Mouse (Mus musculus) left cerebral cortex, postnatal 4 days (tissue): ENCODE measurements at regions not wholly inside any gene's neighbourhood (a gene's known extent, or its start where the extent isn't known, plus 50 kb on each side); places are given as distances from the start of the nearest gene placed in this dataset.
A peak's percentile ranks its signal among the peaks of the same experiment; 100 is the strongest.

Experiments used
- DNase-seq: peaks from one replicate; pipeline ENCODE4 v3.0.0-alpha.2; 2022
- intact Hi-C: fragments of 180-260 bp; cut with DNase I; formaldehyde crosslinking; loops from one replicate; pipeline ENCODE4 v1.15.1; 2025

GRCm38 (mm10) chr10:92097562-92097961, 624.7 kb downstream of the Nedd1 start:
- DNase-seq = no peak
- intact Hi-C loops = no loop called here

DNA sequence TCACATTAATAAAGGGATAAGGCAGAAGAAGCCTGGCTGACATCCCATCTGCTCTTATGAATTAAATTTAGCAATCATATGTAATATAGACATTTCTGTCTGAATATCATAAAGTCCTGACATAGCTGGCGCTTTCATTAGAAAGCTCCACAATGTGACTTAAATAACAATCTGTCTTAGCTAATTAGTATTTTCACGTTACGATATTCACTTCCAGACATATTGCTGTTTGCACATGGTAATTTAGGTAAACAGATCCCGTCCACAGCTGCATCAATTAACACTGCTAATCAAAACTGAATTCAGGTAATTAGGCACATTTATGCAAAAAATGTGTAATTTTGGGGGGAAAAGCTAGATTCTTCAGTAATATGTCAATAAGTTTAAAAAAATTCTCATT, 625.1 kb downstream of the Nedd1 start:
- intact Hi-C loops = no loop called here
- DNase-seq = no peak

DNA sequence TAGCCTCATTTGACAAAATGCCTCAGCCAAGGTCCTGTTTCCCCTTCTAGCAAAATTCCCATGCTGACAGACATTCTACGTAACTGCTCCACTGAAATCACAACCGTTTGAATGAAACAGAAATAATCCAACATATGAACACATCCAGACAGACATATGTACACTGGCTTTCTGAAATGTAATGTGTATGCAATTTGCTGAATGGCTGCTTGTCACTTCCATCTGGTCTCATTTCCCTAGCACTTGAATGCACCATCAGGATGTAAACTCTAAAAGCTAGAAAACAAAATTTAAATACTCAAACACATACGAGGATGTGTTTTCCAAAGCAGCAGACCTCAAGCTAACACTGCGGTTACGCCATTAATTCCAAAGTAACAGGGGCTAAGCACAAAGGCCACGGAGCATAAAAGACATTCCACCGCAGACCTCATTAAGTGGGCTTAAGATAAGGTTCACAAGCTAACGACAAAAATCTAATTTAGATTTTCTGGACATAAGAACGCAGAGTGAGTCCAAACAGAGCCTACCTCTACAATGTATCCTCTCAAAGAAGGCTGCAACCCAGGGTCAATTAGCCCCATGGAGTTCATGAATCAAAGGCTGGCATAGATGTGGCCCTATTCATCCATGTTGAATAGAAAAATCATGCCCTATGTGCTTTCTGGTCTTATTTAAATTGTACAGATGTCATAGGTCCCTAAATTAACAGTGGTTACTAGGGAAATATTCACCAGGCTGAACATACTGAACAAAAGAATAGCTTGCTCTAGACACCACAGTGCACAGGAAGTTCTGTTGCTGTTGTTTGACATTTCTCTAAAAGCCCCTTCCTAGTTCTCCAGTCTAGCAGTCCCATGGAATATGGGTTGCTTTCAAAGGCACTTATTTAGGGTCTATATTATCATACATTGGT, 630.5 kb downstream of the Nedd1 start:
- DNase-seq = no peak
- intact Hi-C loops = no loop called here

DNA sequence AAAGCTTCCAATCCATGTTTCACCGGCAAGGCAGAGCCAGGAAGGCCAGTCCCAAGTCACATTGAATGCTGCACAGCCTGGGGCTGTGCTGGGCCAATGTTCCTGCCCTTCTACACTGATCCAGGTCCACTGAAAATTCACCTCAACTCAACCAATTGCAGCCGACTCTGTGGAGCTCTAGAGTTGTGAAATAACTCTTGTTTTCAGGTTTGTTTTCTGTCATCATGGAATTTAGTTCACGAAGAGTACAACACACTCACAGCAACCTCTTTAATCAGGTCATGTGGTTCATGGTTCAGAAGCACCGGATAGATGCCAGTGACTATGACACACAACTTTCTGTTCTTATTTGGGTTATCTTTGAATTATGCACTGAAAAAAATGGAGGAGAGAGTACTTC, 640.1 kb downstream of the Nedd1 start:
- intact Hi-C loops = no loop called here
- DNase-seq = no peak

DNA sequence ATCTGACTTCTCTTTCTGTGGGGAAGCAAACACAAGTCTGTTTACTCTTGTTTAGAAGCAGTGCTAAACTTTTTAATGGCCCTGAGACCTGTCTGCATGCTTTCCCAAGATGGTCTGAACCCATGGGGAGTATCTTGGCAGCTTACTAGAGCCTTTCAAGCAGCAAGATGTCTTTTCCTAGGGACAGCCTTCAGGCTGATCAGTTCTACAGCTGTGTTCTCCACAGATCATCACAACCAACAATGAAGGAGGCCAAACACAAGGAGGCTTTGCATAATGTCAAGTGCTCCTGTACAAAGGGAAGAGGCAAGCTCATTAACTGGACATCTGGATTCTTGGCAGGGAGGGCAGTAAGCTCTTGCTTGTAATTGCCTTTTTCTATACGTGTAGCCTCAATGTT, 641.0 kb downstream of the Nedd1 start:
- intact Hi-C loops = no loop called here
- DNase-seq = no peak

DNA sequence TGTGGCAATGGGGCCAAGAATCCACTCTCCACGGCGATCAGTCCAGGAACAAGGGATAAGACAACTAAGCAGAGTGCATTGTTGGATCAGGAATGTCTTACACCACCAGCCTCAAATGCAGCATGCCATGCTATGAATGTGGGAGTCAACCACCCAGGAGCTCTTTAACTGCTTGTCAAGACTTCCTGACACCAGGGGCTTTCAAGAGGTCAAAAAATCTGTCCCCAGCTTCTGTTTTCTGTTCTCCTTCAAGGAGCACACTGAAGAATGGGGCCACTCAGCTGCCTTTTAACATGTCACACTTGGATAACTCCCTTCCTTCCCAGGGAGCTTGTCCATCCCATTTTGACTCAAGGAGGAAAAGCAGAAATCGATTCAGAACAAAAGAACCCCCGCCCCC, 642.8 kb downstream of the Nedd1 start:
- intact Hi-C loops = no loop called here
- DNase-seq = no peak

- intact Hi-C loops = no loop called here
- DNase-seq = peak; percentile 28
These were observed 644.9 kb downstream of the Nedd1 start for GRCm38 (mm10) chr10:92077291-92077690.

- peak; percentile 21 for DNase-seq
- intact Hi-C loops = no loop called here
These were observed 645.5 kb downstream of the Nedd1 start for GRCm38 (mm10) chr10:92076754-92077153.

- intact Hi-C loops = no loop called here
- DNase-seq = no peak
These were observed 646.8 kb downstream of the Nedd1 start for GRCm38 (mm10) chr10:92075469-92075868.

DNA sequence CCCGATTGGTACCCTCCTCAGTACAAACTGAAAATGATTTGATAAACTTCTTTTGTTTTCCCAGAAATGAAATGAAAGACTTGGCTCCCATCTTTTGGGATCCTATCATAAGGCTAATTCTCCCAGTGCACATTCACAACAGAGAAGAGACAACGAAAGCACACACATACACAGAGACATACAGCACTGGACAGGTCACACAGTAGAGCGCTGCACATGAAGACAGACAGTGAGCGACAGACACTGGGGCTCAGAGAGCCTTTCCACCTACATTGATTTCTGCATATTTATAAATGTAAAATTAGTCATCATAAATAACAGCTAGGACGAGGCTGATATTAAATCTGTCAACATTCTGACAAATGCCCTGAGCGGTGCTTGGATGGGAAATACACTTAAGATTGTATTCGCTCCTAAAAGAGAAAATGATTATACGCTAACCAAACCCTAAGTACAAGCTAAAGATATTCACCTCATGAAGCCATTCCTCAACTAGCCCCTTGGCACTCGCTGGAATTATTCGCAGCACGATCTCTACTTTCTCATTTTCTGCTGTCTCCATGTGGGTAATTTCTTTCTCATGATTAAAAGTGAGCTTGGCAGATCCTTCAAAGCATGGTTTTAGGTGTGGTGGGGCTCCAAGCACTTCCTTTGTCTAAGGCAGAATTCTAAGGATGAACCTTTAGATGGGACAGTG, 647.4 kb downstream of the Nedd1 start:
- DNase-seq = no peak
- intact Hi-C loops = no loop called here

DNA sequence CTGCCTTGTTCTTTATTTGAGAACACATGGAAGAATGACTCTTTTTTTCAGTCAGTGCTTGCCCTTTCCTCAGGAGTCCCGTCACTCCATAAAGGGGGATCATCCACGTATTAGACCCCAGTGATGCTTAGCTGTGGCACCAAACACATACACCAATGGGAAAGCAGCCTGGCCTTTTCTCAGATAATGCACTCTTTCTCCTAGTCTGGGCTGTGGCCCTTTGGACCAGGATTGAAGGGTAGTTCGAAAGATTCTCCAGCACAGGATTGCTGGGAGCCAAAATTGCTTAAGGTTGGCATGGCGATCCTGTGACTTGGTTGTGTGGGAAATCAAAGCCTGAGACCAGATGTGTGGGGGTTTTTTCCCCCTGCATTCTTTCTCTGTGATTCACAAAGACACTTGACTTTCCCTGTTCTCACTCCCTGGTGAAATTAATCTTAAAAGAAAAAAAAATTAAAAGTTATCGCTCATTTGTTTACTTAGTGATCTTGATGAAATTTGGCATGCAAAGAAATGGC, 648.3 kb downstream of the Nedd1 start:
- DNase-seq = no peak
- intact Hi-C loops = no loop called here

DNA sequence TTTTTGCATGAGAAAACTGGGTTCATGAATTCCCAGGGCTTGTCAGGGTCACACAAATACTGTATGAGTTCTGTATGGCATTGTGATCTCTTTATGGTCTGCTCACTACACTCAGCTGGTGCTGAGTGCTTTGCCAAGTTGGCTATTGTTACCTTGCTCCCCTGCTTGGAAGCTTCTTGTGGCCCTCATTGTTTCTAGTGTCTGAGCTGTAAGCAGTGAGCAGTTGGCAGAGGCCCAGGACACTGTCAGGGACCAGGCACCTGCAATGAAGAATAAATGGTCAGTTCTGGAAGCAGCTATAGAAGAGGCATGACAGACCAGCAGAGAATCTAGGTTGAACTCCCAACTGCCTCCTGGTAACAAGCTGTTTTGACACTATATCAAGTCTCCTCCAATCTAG, 677.4 kb downstream of the Nedd1 start:
- intact Hi-C loops = no loop called here
- peak; percentile 35 for DNase-seq

- intact Hi-C loops = no loop called here
- DNase-seq = peak; percentile 80
These were observed 686.0 kb downstream of the Nedd1 start for GRCm38 (mm10) chr10:92036176-92036575.

DNA sequence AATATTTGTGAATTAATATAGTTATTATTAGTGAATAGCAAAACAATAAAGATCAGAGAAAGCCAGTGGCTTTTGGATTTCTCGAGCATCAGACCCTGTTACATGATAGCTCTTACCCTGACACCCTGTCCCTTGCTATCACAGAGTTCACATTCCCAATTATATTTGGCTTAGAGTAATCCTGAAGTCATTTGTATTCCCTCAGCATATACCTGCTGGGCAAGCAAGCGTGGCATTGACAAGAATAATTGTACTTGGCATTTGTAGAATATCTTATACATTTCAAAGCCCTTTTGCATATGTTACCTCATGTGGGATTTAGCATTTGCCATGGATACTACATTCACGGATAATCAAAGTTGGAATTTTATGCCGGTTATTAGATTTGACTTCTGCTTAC, 692.0 kb downstream of the Nedd1 start:
- no peak for DNase-seq
- intact Hi-C loops = no loop called here

- intact Hi-C loops = no loop called here
- DNase-seq = no peak
These were observed 698.0 kb downstream of the Nedd1 start for GRCm38 (mm10) chr10:92024203-92024602.

DNA sequence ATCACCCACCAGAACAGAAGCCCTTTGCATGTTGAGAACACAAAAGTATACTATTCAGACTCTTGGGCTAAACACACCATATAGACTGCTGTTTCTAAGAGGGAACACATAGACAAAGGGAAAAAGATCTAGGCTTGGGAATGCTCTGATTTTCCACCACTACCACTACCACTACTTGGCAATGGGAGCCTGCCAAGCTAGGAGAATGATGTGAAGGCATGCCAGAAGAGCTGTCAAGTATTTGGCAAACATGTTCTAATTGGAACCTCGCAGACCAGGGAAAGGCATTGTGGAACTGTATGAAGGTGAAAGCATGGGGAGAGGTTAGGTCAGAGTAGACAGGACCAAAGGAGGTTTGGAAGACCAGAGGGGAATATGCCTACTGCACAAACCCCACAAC, 701.2 kb downstream of the Nedd1 start:
- no peak for DNase-seq
- intact Hi-C loops = no loop called here

- peak; percentile 40 for DNase-seq
- intact Hi-C loops = no loop called here
These were observed 712.7 kb downstream of the Nedd1 start for GRCm38 (mm10) chr10:92009551-92009950.

DNA sequence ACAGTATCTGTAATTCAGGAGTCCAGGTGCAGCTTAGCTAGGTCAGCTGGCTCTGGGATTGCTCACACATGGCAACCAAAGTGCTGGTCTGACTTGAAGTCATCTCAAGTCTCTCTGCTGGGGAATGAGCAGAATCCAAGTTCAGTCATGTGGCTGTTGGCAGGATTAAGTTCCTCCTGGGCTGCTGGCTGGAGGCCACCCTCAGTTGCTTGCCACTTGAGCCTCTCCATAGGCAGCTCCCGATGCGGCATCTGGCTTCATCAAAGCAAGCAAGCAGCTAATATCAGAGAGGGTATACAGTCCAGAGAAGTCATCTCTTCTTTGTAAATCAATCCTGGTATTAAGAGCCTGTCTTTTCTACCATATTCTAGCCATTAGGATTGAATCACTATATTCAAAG, 714.3 kb downstream of the Nedd1 start:
- intact Hi-C loops = no loop called here
- peak; percentile 92 for DNase-seq

GRCm38 (mm10) chr10:92006467-92006866, 715.8 kb downstream of the Nedd1 start:
- DNase-seq = peak; percentile 27
- intact Hi-C loops = no loop called here

DNA sequence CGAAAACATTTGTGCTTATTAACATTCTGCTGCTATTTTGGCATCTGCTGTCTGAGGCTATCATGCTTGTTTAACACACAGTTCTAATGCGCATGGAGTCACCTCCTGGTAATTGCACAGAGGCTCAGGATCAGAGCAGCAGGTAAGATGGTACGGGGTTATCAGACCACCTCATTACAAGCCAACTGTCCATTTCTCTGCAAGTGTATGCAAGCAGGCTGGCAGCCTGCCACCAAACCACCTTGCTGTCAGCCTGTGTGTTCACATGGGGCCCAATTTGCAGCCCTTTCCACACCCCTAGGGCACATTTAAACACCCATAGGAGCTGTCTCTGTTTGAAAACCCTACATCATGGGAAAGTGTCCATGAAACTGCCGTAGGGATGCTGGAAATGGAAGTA, 731.2 kb downstream of the Nedd1 start:
- intact Hi-C loops = no loop called here
- peak; percentile 81 for DNase-seq

- intact Hi-C loops = no loop called here
These were observed 733.9 kb downstream of the Nedd1 start for GRCm38 (mm10) chr10:91988364-91988763.

DNA sequence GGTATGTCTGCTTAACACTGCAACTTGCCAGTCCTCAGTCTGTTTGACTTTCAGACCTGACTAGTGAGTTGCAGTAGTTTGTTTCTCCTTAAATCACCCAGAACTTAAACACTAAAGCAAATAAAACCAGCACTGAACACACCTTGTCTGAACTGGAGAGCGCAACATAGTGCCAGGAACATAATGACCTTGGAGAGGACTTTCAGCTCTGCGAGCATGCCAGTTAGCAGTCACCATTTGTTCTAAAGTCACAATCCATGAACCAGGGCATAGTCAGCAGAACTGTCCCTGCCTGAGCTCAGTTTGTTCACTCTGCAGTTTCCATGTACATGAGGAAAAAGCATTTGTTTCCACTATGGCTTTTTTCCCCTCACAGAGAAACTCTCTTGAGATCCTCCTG, 742.4 kb downstream of the Nedd1 start:
- intact Hi-C loops = no loop called here
- DNase-seq = no peak

More at GRCm38 (mm10) chr10:91988364-91988763, 733.9 kb downstream of the Nedd1 start:
- DNase-seq = no peak
